Mouse (Mus musculus): ENCODE measurements at regions not wholly inside any gene's neighbourhood (a gene's known extent, or its start where the extent isn't known, plus 50 kb on each side); places are given as distances from the start of the nearest gene placed in this dataset.

- no peak for TF ChIP-seq CTCF (IDR thresholded peaks at IDR 0.05; ENCODE audit: control insufficient read depth, insufficient read depth, low read length)
- no peak for TF ChIP-seq POLR2A (IDR thresholded peaks at IDR 0.05; ENCODE audit: borderline replicate concordance, control insufficient read depth, low read depth, low read length)
Observed at GRCm38 (mm10) chr9:31990456-31990855, 77.2 kb upstream of the Barx2 start.

Measured in bone marrow, adult 2 months (tissue).